Mouse (Mus musculus): ENCODE data around the gene Prdm5. TPM values are rescaled to one million over a fixed set of nuclear protein-coding genes. Genes with fewer than 3 reads are reported as not detected.

Prdm5 gene
- polyA plus RNA-seq, 1 experiment, result 37.6 TPM

GRCm38 (mm10) chr6:65952309-65952708 is 173.5 kb downstream of the Prdm5 start, which contains the start of gene 4930544G11Rik:
Gene 4930544G11Rik, plus strand, starts transcription at chr6:65952609.
- no peaks in the 10 kb centered on the region for H3K4me1 ChIP-seq (ENCODE audit: control insufficient read depth, insufficient read depth, low read length)
- no peak for TF ChIP-seq POLR2A (IDR thresholded peaks at IDR 0.05; ENCODE audit: low read depth, low read length)
- no peak for TF ChIP-seq CTCF (IDR thresholded peaks at IDR 0.05; ENCODE audit: borderline replicate concordance, insufficient read depth, low read length)
- H3K4me3 ChIP-seq (ENCODE audit: insufficient read depth, low read length), result no peak within 1 kb of the TSS
- no peak within 1 kb of the TSS for H3K27ac ChIP-seq (ENCODE audit: insufficient read depth, low read length)

- H3K27ac ChIP-seq (ENCODE audit: insufficient read depth, low read length), result no peak overlapping the region
- TF ChIP-seq POLR2A (IDR thresholded peaks at IDR 0.05; ENCODE audit: low read depth, low read length) (no peak), CTCF (IDR thresholded peaks at IDR 0.05; ENCODE audit: borderline replicate concordance, insufficient read depth, low read length) (no peak)
- H3K4me3 ChIP-seq (ENCODE audit: insufficient read depth, low read length), result no peak overlapping the region
- H3K4me1 ChIP-seq (ENCODE audit: control insufficient read depth, insufficient read depth, low read length), result no peaks in the 10 kb centered on the region; the same call in 1 of the 2 replicates
These were observed 190.8 kb downstream of the Prdm5 start for GRCm38 (mm10) chr6:65969386-65970111.

DNA sequence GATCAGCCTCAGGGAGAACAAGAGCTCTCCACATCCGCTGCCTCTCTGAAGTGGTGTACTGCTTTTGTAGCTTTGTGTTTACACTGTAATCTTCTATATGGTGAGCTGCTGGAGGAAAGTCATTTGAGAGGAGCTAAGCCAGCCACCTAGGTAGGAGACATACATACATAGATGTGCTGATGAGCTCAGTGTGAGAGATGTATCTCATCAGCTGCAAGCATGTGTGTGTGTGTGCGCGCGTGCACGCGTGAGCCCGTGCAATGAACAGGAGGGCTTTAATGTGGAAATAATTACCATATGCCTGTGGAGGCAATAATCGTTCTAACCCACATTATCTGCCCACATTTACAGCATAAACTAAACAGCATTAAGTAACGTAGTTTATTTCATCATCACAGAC is 191.6 kb downstream of the Prdm5 start:
- no peaks in the 10 kb centered on the region; the same call in 1 of the 2 replicates for H3K4me1 ChIP-seq (ENCODE audit: control insufficient read depth, insufficient read depth, low read length)
- H3K27ac ChIP-seq (ENCODE audit: insufficient read depth, low read length), result no peak overlapping the region
- TF ChIP-seq CTCF (IDR thresholded peaks at IDR 0.05; ENCODE audit: borderline replicate concordance, insufficient read depth, low read length) (no peak), POLR2A (IDR thresholded peaks at IDR 0.05; ENCODE audit: low read depth, low read length) (no peak)
- no peak overlapping the region for H3K4me3 ChIP-seq (ENCODE audit: insufficient read depth, low read length)

Other genes with a start within 250 kb of the Prdm5 start
- gene Ndnf, start 107.4 kb upstream of the Prdm5 start, polyA plus RNA-seq (2011; ENCODE audit: insufficient read length, low read depth, missing spikeins), result 32.2 and 43.0 TPM in 2 replicates
- gene 4930544G11Rik, start 173.6 kb downstream of the Prdm5 start, polyA plus RNA-seq (2011; ENCODE audit: insufficient read length, low read depth, missing spikeins), result not detected in 2 replicates